Mouse (Mus musculus) midbrain, embryonic 10.5 days (tissue): ENCODE measurements around the gene Rrm2. TPM values are rescaled to one million over a fixed set of nuclear protein-coding genes. Genes with fewer than 3 reads are reported as not detected.

ENCODE experiments used
- DNase-seq: peaks from one replicate; pipeline ENCODE4 v3.0.0-alpha.2; 2017; ENCODE audit warnings: low spot score
- H3K27ac ChIP-seq: fragments of 300-500 bp; sonication (generic); replicated peaks from 2 replicates; pipeline ENCODE4 v1.5.1; 2016; ENCODE audit warnings: mild to moderate bottlenecking
- H3K27me3 ChIP-seq: fragments of 300-500 bp; sonication (generic); 2 replicates; pipeline ENCODE4 v1.6.1; 2016; ENCODE audit warnings: low read depth, mild to moderate bottlenecking; ENCODE audit not compliant: poor library complexity, severe bottlenecking
- H3K36me3 ChIP-seq: fragments of 300-500 bp; sonication (generic); 2 replicates; pipeline ENCODE4 v1.6.1; 2016; ENCODE audit warnings: mild to moderate bottlenecking, moderate library complexity
- H3K4me1 ChIP-seq: fragments of 300-500 bp; sonication (generic); 2 replicates; pipeline ENCODE4 v1.6.1; 2016
- H3K4me3 ChIP-seq: fragments of 300-500 bp; sonication (generic); 2 replicates; pipeline ENCODE4 v1.5.1; 2016; ENCODE audit warnings: mild to moderate bottlenecking, moderate library complexity
- H3K9me3 ChIP-seq: fragments of 300-500 bp; sonication (generic); replicated peaks from 2 replicates; pipeline ENCODE4 v1.6.1; 2016; ENCODE audit warnings: mild to moderate bottlenecking
- WGBS: fragments of 180-500 bp; shearing (Covaris S2); methylation state at CpG from one replicate; pipeline ENCODE4 v1.1.7; 2016; 5-methylcytosine and 5-hydroxymethylcytosine counted together
- polyA plus RNA-seq: library from polyadenylated mRNA; unstranded; fragments of >200 nt; fragmentation: Nextera tagmentation; extraction: Ambion mirVana; gene quantifications from 2 replicates; pipeline ENCODE4 v1.2.1, GENCODE M21; 2016

The Rrm2 gene
- 732 and 813 TPM in 2 replicates for polyA plus RNA-seq

GRCm38 (mm10) chr12:24707954-24708823, at the start of gene Rrm2:
Rrm2 (plus strand) TSS chr12:24708241.
- Histone ChIP-seq H3K4me3 (peak within 1 kb of the TSS; percentile 98), H3K27me3 (no peaks in the 10 kb centered on the region), H3K9me3 (no peaks in the 10 kb centered on the region), H3K27ac (peak within 1 kb of the TSS; percentile 99), H3K36me3 (peaks cover 44% of the 10 kb centered on the region), H3K4me1 (peaks cover 56% of the 10 kb centered on the region)
- DNase-seq: peak; percentile 97
- WGBS: under 1% methylated on average over 83 of the region's 83 CpGs

GRCm38 (mm10) chr12:24658998-24659397, 49.0 kb upstream of the Rrm2 start:
- Histone ChIP-seq H3K4me1 (peaks cover 32% of the 10 kb centered on the region), H3K27ac (no peak overlapping the region), H3K9me3 (no peaks in the 10 kb centered on the region), H3K36me3 (peaks cover 87% of the 10 kb centered on the region), H3K4me3 (no peak overlapping the region), H3K27me3 (no peaks in the 10 kb centered on the region)
- 92% methylated on average over 4 of the region's 4 CpGs for WGBS
- DNase-seq: no peak

GRCm38 (mm10) chr12:24659923-24660322, 48.1 kb upstream of the Rrm2 start:
- no peak overlapping the region for H3K4me3 ChIP-seq
- no peaks in the 10 kb centered on the region for H3K9me3 ChIP-seq
- H3K27me3 ChIP-seq: no peaks in the 10 kb centered on the region
- no peak for DNase-seq
- H3K4me1 ChIP-seq: peaks cover 26% of the 10 kb centered on the region
- 95% methylated on average over 9 of the region's 9 CpGs for WGBS
- peaks cover 78% of the 10 kb centered on the region for H3K36me3 ChIP-seq
- H3K27ac ChIP-seq: no peak overlapping the region

GRCm38 (mm10) chr12:24661100-24661499, 46.9 kb upstream of the Rrm2 start:
- H3K36me3 ChIP-seq: peaks cover 66% of the 10 kb centered on the region
- H3K4me3 ChIP-seq: no peak overlapping the region
- no peak overlapping the region for H3K27ac ChIP-seq
- H3K9me3 ChIP-seq: no peaks in the 10 kb centered on the region
- H3K27me3 ChIP-seq: no peaks in the 10 kb centered on the region
- no peak for DNase-seq
- WGBS: 88% methylated on average over 4 of the region's 4 CpGs
- H3K4me1 ChIP-seq: peaks cover 16% of the 10 kb centered on the region

GRCm38 (mm10) chr12:24662131-24662530, 45.9 kb upstream of the Rrm2 start:
- Histone ChIP-seq H3K4me1 (peaks cover 6% of the 10 kb centered on the region; the same call in 1 of the 2 replicates), H3K36me3 (peaks cover 56% of the 10 kb centered on the region), H3K27me3 (no peaks in the 10 kb centered on the region), H3K27ac (no peak overlapping the region), H3K4me3 (no peak overlapping the region), H3K9me3 (no peaks in the 10 kb centered on the region)
- no peak for DNase-seq
- WGBS: 90% methylated on average over 5 of the region's 5 CpGs

GRCm38 (mm10) chr12:24680096-24680491, 27.9 kb upstream of the Rrm2 start:
- peak overlapping the region; percentile 64 for H3K4me3 ChIP-seq
- no peaks in the 10 kb centered on the region for H3K9me3 ChIP-seq
- H3K4me1 ChIP-seq: peaks cover 21% of the 10 kb centered on the region
- H3K27me3 ChIP-seq: peaks cover 68% of the 10 kb centered on the region
- no peaks in the 10 kb centered on the region for H3K36me3 ChIP-seq
- WGBS: 18% methylated on average over 9 of the region's 9 CpGs
- H3K27ac ChIP-seq: peak overlapping the region; percentile 77; the same call in 1 of the 2 replicates
- DNase-seq: no peak

- 2% methylated on average over 47 of the region's 61 CpGs for WGBS
- H3K27me3 ChIP-seq: peaks cover 72% of the 10 kb centered on the region
- no peaks in the 10 kb centered on the region for H3K36me3 ChIP-seq
- peak overlapping the region; percentile 77 for H3K27ac ChIP-seq
- DNase-seq: peak; percentile 65
- H3K4me3 ChIP-seq: peak overlapping the region; percentile 64
- no peaks in the 10 kb centered on the region for H3K9me3 ChIP-seq
- H3K4me1 ChIP-seq: peaks cover 21% of the 10 kb centered on the region
These were observed 27.4 kb upstream of the Rrm2 start for GRCm38 (mm10) chr12:24680492-24681285.

- Histone ChIP-seq H3K27me3 (peaks cover 77% of the 10 kb centered on the region), H3K36me3 (no peaks in the 10 kb centered on the region), H3K27ac (peak within 1 kb of the TSS; percentile 77), H3K4me3 (peak within 1 kb of the TSS; percentile 64), H3K9me3 (no peaks in the 10 kb centered on the region), H3K4me1 (peaks cover 21% of the 10 kb centered on the region)
- under 1% methylated on average over 20 of the region's 20 CpGs for WGBS
- DNase-seq: no peak
These were observed 26.6 kb upstream of the Rrm2 start, which contains the start of gene Cys1 for GRCm38 (mm10) chr12:24681286-24682023. Cys1 (minus strand) TSS chr12:24681813.

GRCm38 (mm10) chr12:24682563-24682962, 25.5 kb upstream of the Rrm2 start:
- Histone ChIP-seq H3K9me3 (no peaks in the 10 kb centered on the region), H3K27ac (no peak overlapping the region), H3K4me1 (peaks cover 21% of the 10 kb centered on the region), H3K4me3 (no peak overlapping the region), H3K27me3 (peaks cover 77% of the 10 kb centered on the region), H3K36me3 (no peaks in the 10 kb centered on the region)
- no peak for DNase-seq
- WGBS: 55% methylated on average over 8 of the region's 8 CpGs

GRCm38 (mm10) chr12:24683461-24683860, 24.6 kb upstream of the Rrm2 start:
- H3K36me3 ChIP-seq: no peaks in the 10 kb centered on the region
- H3K27me3 ChIP-seq: peaks cover 75% of the 10 kb centered on the region
- WGBS: 76% methylated on average over 7 of the region's 7 CpGs
- H3K9me3 ChIP-seq: no peaks in the 10 kb centered on the region
- H3K4me1 ChIP-seq: peaks cover 21% of the 10 kb centered on the region
- no peak overlapping the region for H3K4me3 ChIP-seq
- no peak overlapping the region for H3K27ac ChIP-seq
- DNase-seq: no peak

GRCm38 (mm10) chr12:24686038-24686695, 21.9 kb upstream of the Rrm2 start:
- H3K4me3 ChIP-seq: no peak overlapping the region
- WGBS: 80% methylated on average over 6 of the region's 6 CpGs
- H3K27me3 ChIP-seq: peaks cover 48% of the 10 kb centered on the region
- peaks cover 16% of the 10 kb centered on the region for H3K4me1 ChIP-seq
- H3K27ac ChIP-seq: no peak overlapping the region
- no peak for DNase-seq
- H3K36me3 ChIP-seq: no peaks in the 10 kb centered on the region
- H3K9me3 ChIP-seq: no peaks in the 10 kb centered on the region
